Mouse (Mus musculus): Measurements from ENCODE around the gene Mfsd4b1.

Mfsd4b1 gene

GRCm38 (mm10) chr10:40024554-40025428 lies at the start of gene Mfsd4b1:
TSS of gene Mfsd4b1 (minus strand) at chr10:40025268.
- peak; percentile 90 to 94 for DNase-seq (ENCODE audit: low spot score in 2 of 2)

DNA sequence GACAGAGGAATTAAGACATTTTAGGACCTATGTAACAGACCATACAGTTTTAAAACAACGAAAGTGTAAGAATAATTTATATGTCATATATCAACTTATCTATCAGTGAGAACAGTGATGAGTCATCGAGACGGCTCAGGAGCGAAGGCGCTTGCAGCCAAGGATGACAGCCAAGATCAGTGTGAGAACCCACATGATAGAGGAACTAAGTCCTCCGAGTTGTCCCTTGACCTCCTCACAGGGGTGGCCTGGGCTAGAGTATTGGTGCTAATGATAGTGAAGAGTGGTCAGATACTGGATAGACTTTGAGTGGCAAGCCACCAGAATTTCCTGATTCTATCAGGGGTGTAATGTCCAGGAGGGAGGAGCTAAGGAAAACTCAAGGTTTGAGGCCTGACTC lies 48.5 kb upstream of the Mfsd4b1 start:
- no peak for DNase-seq (ENCODE audit: low spot score in 2 of 2)

DNA sequence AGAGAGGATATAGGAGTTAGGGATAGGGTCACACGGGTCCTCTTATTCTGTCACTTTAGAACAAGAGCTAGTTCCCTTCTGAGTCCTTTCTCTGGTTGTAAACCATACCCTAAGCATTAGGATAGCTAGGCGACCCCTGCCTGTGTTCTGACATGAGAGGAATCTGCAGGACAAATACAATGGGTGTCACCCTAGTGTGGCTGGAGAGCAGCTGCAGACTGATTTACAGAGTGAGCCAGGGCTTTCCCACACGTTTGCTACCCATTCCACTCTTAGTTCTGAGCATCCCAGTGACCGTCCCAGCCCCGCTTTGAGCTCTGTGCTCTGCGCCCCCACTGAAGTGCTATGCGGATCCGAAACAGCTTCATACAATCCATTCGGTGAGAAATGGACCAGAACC lies 45.6 kb upstream of the Mfsd4b1 start:
- no peak for DNase-seq (ENCODE audit: low spot score in 2 of 2)

GRCm38 (mm10) chr10:40069270-40069669 lies 44.2 kb upstream of the Mfsd4b1 start:
- peak in 1 of 2 experiments; percentile 31 for DNase-seq (ENCODE audit: low spot score in 2 of 2)

GRCm38 (mm10) chr10:40068595-40068994 lies 43.5 kb upstream of the Mfsd4b1 start:
- DNase-seq (ENCODE audit: low spot score in 2 of 2): no peak

- no peak for DNase-seq (ENCODE audit: low spot score in 2 of 2)
These were observed 42.5 kb upstream of the Mfsd4b1 start for GRCm38 (mm10) chr10:40067529-40067928.

DNA sequence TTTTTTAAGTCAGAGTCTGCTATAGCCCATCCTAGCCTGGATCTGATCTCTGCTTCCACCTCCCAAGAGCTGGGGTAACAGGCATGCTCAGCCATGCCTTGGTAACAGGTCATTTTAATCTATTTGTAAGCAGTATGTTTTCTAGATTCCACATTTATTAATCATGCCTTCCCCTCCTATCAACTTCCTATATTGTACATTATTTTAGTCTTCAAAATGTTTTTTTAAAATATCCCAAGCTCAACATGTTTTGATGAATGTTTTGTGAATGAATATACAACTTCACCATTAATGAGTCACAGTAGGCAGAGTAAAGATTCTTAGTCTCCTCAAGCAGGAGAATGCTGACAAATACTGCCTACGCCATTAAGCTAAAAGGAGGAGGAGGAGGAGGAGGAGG lies 42.0 kb upstream of the Mfsd4b1 start:
- no peak for DNase-seq (ENCODE audit: low spot score in 2 of 2)

DNA sequence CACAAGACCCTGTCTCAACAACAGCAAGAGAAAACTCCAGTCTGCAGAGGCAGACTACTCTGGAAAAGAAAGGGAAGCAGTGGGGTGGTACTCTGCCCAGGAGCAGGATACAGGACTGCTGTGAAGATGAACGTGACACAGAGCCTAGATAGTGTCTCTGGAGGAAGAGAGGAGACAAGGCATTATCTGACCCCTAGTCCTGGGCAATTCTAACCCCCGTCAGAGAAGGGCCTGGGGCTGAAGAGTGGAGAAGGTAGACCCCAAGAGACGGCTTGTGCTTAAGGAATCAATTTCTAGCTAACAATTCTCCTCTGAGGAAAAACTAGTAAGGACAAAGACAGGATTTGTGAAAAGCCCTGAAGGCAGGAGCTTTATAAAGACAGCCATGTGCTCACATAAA lies 40.3 kb upstream of the Mfsd4b1 start:
- no peak for DNase-seq (ENCODE audit: low spot score in 2 of 2)

GRCm38 (mm10) chr10:40063291-40063890 lies 38.3 kb upstream of the Mfsd4b1 start:
- no peak for DNase-seq (ENCODE audit: low spot score in 2 of 2)

DNA sequence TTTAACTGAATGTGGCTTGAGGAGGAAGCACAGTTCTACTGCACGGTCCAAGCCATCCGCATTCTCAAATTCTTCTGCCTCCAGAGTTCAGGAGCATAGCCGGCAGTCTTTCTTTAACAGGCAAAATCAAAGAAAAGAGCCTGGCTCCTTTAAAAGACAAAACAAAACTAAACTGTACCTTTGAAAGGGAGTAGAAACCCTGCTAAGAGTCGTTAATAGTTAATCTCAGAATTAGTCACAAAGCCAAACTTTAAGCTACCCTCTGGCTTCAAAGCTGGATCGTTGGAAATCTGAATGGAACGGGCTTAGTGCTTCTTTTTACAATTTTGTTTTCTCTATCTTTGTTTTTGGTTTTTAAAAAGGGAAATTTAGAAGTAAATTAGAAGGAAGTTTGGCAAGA lies 37.7 kb upstream of the Mfsd4b1 start:
- no peak for DNase-seq (ENCODE audit: low spot score in 2 of 2)

DNA sequence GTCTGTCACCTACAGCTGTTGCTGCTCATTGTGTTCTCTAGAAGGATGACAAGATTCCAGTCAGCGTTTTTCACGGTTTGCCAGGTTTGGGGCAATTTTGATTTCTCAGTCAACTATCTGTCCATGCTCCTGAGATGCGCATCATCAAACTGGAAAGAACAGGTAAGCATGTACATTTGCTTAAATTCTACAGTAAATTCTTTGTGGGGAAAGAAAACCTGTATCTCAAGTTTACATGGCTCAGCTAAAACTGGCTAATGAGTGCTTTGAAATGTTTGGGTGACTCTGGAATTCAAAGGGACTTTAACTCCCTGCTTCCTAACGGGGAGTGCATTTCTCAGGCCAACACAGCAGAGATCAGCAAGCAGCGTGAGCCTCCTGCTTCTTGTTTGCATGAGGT lies 36.9 kb upstream of the Mfsd4b1 start:
- no peak for DNase-seq (ENCODE audit: low spot score in 2 of 2)

DNA sequence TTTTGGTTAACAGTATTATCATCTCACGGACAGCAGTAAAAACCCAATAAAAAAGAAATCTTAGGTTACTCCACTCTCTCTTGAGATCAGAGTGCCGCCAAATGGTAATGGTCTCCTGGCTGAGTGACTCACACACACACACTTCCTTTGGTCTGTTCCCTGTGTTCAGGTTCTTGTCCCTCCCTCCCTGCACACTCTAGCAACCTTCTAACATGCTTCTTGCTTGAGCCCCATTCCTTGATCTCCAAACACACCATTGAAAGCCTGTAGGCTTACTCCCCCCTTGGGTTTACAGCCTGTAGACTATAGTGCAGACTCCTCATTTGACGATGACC lies 33.7 kb upstream of the Mfsd4b1 start:
- no peak for DNase-seq (ENCODE audit: low spot score in 2 of 2)

DNA sequence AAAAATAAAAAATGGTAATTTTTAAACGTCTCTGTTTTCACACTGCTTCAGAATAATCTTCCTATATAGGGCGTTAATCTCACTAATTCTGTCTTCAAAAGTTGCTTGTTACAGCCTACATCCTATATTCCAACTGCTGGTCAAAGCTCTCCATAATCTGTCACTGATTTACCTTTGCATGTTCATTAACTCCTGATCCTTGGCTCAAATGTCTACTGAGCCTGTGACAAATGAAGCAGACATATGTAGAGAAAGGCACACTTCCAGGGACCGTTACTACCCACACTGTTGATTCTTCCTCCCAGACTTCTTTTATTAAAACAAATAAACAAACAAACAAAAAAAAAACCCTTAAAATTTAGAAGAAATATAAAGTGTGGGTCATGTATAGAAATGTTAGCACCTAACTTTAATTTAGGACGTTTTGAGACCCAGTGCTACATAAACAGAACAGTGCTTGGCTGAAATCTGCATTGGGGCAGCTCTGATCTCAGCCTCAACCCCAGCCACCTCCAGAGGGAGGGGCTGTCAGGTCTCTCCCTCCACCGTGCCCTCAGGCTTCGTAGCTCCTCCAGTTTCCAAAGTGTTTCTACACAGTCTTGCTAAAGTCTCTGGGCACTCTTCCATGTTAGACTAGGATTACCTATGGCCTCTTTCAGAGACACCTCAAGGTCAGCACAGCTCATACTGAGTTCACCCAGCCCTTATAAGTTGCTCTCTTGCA lies 33.2 kb upstream of the Mfsd4b1 start:
- DNase-seq (ENCODE audit: low spot score in 2 of 2): no peak

DNA sequence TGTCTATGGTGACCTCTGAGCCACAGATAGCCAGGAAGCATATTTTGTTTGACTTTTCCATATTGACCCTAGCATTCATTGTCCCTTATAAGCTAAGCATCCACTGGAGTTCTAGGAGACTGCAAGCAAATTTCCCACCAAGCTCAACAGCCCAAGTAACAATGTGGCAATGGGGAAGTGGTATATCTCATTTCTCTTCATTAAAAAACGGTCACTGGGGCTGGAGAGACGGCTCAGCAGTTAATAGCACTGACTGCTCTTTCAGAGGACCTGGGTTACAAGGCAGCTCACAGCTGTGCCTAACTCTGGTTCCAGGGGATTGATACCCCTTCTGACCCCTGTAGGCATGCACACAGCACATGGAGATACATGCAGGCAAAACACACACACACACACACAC lies 32.5 kb upstream of the Mfsd4b1 start:
- no peak for DNase-seq (ENCODE audit: low spot score in 2 of 2)

DNA sequence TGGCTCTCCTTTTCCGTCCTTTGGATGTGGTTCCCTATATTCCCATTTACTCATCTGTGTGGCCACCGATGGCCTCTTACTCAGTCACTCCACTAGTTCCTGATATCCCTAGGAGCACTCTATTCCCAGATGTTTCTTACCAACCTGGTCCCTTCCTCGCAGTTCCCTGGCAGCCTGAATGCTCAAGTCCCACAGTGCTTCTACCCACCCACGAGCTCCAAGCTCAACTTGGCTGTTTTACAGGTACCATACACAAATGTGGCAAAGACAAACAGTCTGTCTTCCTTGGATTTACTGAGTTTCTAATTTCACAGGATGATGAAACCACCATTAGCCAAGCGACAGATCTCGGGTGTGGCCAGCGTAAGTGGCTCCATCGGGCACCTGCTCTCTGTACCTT lies 29.4 kb upstream of the Mfsd4b1 start:
- peak in 1 of 2 experiments; percentile 44 for DNase-seq (ENCODE audit: low spot score in 2 of 2)

DNA sequence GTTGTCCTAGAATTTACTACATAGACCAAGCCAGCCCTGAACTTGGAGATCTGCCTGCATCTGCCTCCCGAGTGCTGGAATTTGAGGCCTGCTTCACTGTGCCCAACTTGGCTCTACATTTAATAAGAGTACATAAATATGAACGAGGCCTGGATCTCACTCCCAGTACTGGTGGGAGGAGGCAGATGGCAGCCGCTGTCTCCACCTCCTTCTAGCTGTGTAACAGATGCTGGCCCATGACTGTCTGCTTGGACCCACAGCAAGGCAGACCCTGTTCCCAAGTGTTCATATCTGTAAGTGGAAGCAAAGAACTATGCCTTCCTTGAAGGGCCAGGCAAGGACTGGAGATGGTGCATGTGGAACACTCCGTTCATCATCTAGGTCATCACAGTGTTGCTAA lies 28.8 kb upstream of the Mfsd4b1 start:
- DNase-seq (ENCODE audit: low spot score in 2 of 2): peak; percentile 21 to 42

DNA sequence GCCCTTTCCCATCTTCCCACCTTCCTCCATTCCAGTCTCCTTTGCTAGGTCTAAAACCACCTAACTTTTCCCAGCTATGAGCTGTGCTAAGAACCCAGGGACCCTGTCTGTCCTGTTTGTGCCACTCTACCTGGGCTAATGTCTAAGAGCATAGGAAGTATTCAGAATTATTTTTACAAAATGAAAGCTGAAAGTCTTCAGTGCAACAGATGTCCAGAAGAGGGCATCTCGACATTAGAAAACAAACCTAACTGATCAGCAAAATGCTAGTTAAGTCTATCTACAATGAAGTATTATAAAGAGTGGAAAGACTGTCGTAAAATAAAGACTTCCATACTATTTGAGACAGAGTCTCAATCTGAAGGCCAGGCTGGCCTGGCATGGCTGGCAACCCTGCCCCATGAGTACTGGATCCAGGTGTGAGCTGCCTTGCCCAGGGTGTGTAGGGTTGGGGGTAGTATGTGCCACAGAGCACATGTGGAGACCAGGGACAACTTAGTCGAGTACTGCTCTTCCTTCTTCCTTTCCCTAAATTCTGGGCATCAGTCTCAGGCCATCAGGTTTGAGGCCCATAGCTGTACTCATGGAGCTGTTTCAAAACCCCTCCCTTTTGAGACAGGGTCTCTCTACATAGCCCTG lies 28.3 kb upstream of the Mfsd4b1 start:
- peak in 1 of 2 experiments; percentile 38 for DNase-seq (ENCODE audit: low spot score in 2 of 2)

- DNase-seq (ENCODE audit: low spot score in 2 of 2): no peak
These were observed 26.9 kb upstream of the Mfsd4b1 start for GRCm38 (mm10) chr10:40051997-40052396.

DNA sequence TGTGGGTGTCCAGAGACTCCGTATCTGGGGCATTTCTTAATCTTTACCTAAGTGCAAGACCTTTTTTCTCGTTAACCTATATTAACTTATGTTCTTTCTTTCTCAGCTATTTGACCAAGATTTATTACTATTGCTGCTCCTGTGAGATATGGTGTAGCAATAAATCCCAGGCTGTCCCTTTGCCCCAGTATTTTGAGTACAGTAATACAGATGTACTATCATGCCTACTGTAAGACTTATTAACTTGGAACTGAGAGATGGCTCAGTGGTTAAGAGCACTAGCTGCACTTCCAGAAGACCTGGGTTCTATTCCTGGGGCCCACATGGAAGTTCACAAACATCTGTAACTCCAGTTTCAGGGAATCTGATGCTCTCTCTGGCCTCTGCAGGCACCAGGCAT lies 25.7 kb upstream of the Mfsd4b1 start:
- DNase-seq (ENCODE audit: low spot score in 2 of 2): no peak

- no peak for DNase-seq (ENCODE audit: low spot score in 2 of 2)
These were observed 16.3 kb upstream of the Mfsd4b1 start for GRCm38 (mm10) chr10:40041339-40041738.

- peak; percentile 56 to 66 for DNase-seq (ENCODE audit: low spot score in 2 of 2)
These were observed 11.9 kb upstream of the Mfsd4b1 start for GRCm38 (mm10) chr10:40036686-40037560.
